Mouse (Mus musculus): ENCODE results near the gene Rbfox3.

GRCm38 (mm10) chr11:118475496-118476083, 435.8 kb downstream of the Rbfox3 start:
- TF ChIP-seq POLR2A (IDR thresholded peaks at IDR 0.05; ENCODE audit: borderline replicate concordance, insufficient read depth, low read length) (no peak), CTCF (IDR thresholded peaks at IDR 0.05; ENCODE audit: borderline replicate concordance, insufficient read depth, low read depth, low read length) (no peak)
